Mouse (Mus musculus) lung, postnatal 0 days (tissue): ENCODE results near the gene Ica1l.
"Not testable (repeated sequence)": the region's sequence is repeated elsewhere in the genome, so short reads cannot be mapped to it uniquely, and the experiment has no call there.

Experiments used
- CTCF ChIP-seq: IDR thresholded peaks from 2 replicates; pipeline ENCODE4 v1.5.1; 2016; ENCODE audit warnings: antibody characterized with exemption, mild to moderate bottlenecking
- EP300 ChIP-seq: IDR thresholded peaks from 2 replicates; pipeline ENCODE4 v1.6.1; 2016; ENCODE audit warnings: antibody characterized with exemption, mild to moderate bottlenecking, control low read depth

DNA sequence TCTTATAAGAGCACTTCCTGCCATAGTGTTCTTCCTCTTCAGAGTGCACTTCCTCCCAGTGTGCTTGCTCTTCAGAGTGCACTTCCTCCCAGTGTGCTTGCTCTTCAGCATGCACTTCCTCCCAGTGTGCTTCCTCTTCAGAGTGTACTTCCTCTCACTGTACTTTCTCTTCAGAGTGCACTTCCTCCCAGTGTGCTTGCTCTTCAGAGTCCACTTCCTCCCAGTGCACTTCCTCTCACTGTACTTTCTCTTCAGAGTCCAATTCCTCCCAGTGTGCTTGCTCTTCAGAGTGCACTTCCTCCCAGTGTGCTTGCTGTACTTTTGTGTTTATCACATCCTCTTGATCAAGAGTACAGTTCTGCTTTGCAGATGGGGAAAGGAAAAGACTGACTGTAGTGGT is 27.7 kb upstream of the Ica1l start:
- not testable (repeated sequence) for TF ChIP-seq CTCF, EP300
